ENCODE assay signal across 9 mouse cellular contexts in the genomic region with DNA sequence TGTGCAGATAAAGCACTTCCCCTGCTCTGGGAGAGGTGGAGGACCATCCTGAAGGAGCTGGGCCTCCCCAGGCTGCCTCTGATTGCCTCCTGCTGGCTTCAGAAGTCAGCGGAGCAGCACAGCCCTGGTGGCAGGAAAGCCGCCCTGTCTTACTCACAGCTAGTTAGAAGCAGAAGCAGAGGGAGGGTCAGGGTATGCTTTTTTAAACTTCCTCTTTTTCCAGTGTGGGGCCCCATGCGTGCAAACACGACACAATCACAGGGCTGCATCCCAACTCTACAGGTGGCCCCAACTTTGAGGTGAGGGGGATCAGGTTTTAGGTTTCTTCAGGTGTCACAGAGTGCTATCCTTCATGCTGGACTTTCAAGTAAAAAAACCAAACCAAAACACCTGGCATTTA. TPM values are rescaled to one million over a fixed set of nuclear protein-coding genes. Genes with fewer than 3 reads are reported as not detected.
DNase-seq lines count a peak whose midpoint lies in the region; ATAC-seq and TF ChIP-seq lines count a peak whose summit lies in the region.
"Had no signal": no experiment of that assay in that cellular context is flagged by ENCODE, and none has a peak within 500 bp of the region (broad histone marks: within the 10 kb centered on the region; RNA-seq: fewer than 3 reads in every experiment).

No protein-coding gene starts in this region.

- DNase-seq in cerebellum, adult 2 months = no peak
- no peak for DNase-seq in cerebellum, adult 18-20 months
- peak; percentile 46 for DNase-seq in urinary bladder, postnatal 14 days (ENCODE audit: low spot score)
- DNase-seq in urinary bladder, adult 18-20 months (ENCODE audit: low spot score in 2 of 2) = no peak
- DNase-seq in spleen, postnatal 36 days (ENCODE audit: low spot score in 2 of 2) = peak; percentile 83
- DNase-seq in right cerebral cortex, postnatal 25 days = no peak

- peaks cover 77% of the 10 kb centered on the region for H3K4me1 ChIP-seq in cerebellum, adult 2 months (ENCODE audit: control insufficient read depth, insufficient read depth, low read length)
- peaks cover 93% of the 10 kb centered on the region for H3K4me1 ChIP-seq in liver, embryonic 15.5 days (replicated peaks)
- H3K4me1 ChIP-seq in forebrain, embryonic 12.5 days = peaks cover 61% of the 10 kb centered on the region

- no peak overlapping the region for H3K4me3 ChIP-seq in cerebellum, adult 2 months (replicated peaks; ENCODE audit: insufficient read depth, low read depth, low read length)
- H3K4me3 ChIP-seq in liver, embryonic 15.5 days (replicated peaks) = no peak overlapping the region
- H3K4me3 ChIP-seq in forebrain, embryonic 12.5 days (replicated peaks) = no peak overlapping the region
- H3K4me3 ChIP-seq: erythroblast, embryonic 14.5 days had no signal

- no peak for TF ChIP-seq POLR2A in cerebellum, adult 2 months (IDR thresholded peaks at IDR 0.05; ENCODE audit: borderline replicate concordance, insufficient read depth, low read length)

- no peaks in the 10 kb centered on the region for H3K9me3 ChIP-seq in liver, embryonic 15.5 days (replicated peaks)
- H3K9me3 ChIP-seq in forebrain, embryonic 12.5 days = no peaks in the 10 kb centered on the region

- ATAC-seq in liver, embryonic 15.5 days (ENCODE audit: insufficient read depth) = peak; percentile 26; the same call in 1 of the 2 replicates
- ATAC-seq in forebrain, embryonic 12.5 days (ENCODE audit: low FRiP score) = no peak

- no peaks in the 10 kb centered on the region for H3K36me3 ChIP-seq in liver, embryonic 15.5 days (replicated peaks)
- no peaks in the 10 kb centered on the region for H3K36me3 ChIP-seq in forebrain, embryonic 12.5 days (replicated peaks)

- H3K9ac ChIP-seq in liver, embryonic 15.5 days = no peak overlapping the region
- no peak overlapping the region for H3K9ac ChIP-seq in forebrain, embryonic 12.5 days

- 0 out of 2 replicates have a peak overlapping the region, but pooled peaks have one; percentile 13 for H3K4me2 ChIP-seq in liver, embryonic 15.5 days
- no peak overlapping the region for H3K4me2 ChIP-seq in forebrain, embryonic 12.5 days

- 29% methylated on average over 4 of the region's 4 CpGs for WGBS in cerebellum, adult 2 months
- 20% methylated on average over 4 of the region's 4 CpGs for WGBS in liver, embryonic 15.5 days (ENCODE audit: insufficient replicate concordance)
- WGBS in forebrain, embryonic 12.5 days = 31% methylated on average over 4 of the region's 4 CpGs

- H3K27ac ChIP-seq in cerebellum, adult 2 months (ENCODE audit: insufficient read depth, low read length) = peak overlapping the region; percentile 93
- H3K27ac ChIP-seq in liver, embryonic 15.5 days (replicated peaks) = peak overlapping the region; percentile 72
- no peak overlapping the region for H3K27ac ChIP-seq in forebrain, embryonic 12.5 days

- TF ChIP-seq CTCF in cerebellum, adult 2 months (IDR thresholded peaks at IDR 0.05; ENCODE audit: borderline replicate concordance, insufficient read depth, low read depth, low read length) = no peak

- no peaks in the 10 kb centered on the region for H3K27me3 ChIP-seq in cerebellum, adult 2 months (ENCODE audit: control insufficient read depth, insufficient read depth, low read length)
- H3K27me3 ChIP-seq in liver, embryonic 15.5 days = no peaks in the 10 kb centered on the region
- H3K27me3 ChIP-seq in forebrain, embryonic 12.5 days = no peaks in the 10 kb centered on the region

RNA-seq across cellular contexts. Expression of gene E030018B13Rik, which starts 5.7 kb away (rescaled TPM):
- not detected in 2 replicates for polyA plus RNA-seq in cerebellum, adult 2 months (2012; rRNA removed)
- polyA plus RNA-seq in liver, embryonic 15.5 days (2015; fragmentation: Nextera tagmentation; extraction: Ambion mirVana) = not detected in 2 replicates
- not detected in 2 replicates for polyA plus RNA-seq in forebrain, embryonic 12.5 days (2016; fragmentation: Nextera tagmentation; extraction: Ambion mirVana)
- polyA plus RNA-seq: erythroblast, embryonic 14.5 days had no signal

RNA-seq across cellular contexts. Expression of gene Klf13, which starts 27.8 kb away (rescaled TPM):
- polyA plus RNA-seq in cerebellum, adult 2 months (2012; rRNA removed) = 60.8 and 68.9 TPM in 2 replicates
- polyA plus RNA-seq in liver, embryonic 15.5 days (2015; fragmentation: Nextera tagmentation; extraction: Ambion mirVana) = 15.3 and 15.6 TPM in 2 replicates
- 21.9 and 26.1 TPM in 2 replicates for polyA plus RNA-seq in forebrain, embryonic 12.5 days (2016; fragmentation: Nextera tagmentation; extraction: Ambion mirVana)

Comparison
In these comparisons a context has a peak if more than half of its experiments do, and no peak if none do; other contexts are left out.
1. DNase-seq: peak in urinary bladder, postnatal 14 days (single experiment) and spleen, postnatal 36 days (2 of 2); none in cerebellum, adult 2 months (0 of 2), cerebellum, adult 18-20 months (0 of 2), urinary bladder, adult 18-20 months (0 of 2) and right cerebral cortex, postnatal 25 days (single experiment).